Mouse (Mus musculus) hindbrain, embryonic 13.5 days (tissue): ENCODE data around the gene Slc27a4. TPM values are rescaled to one million over a fixed set of nuclear protein-coding genes. Genes with fewer than 3 reads are reported as not detected.
A peak's percentile ranks its signal among the peaks of the same experiment; 100 is the strongest.

Source experiments
- ATAC-seq: fragments of 200-750 bp; cut with Nextera tagmentation; 2 replicates; pipeline ENCODE4 v1.8.0; 2017; ENCODE audit warnings: moderate TSS enrichment; ENCODE audit not compliant: low FRiP score
- H3K27ac ChIP-seq: fragments of 300-500 bp; sonication (generic); 2 replicates; pipeline ENCODE4 v1.5.1; 2015; ENCODE audit warnings: inconsistent platforms, mild to moderate bottlenecking, moderate library complexity
- H3K27me3 ChIP-seq: fragments of 300-500 bp; sonication (generic); 2 replicates; pipeline ENCODE4 v1.6.1; 2015; ENCODE audit warnings: mild to moderate bottlenecking, inconsistent platforms
- H3K36me3 ChIP-seq: fragments of 300-500 bp; sonication (generic); 2 replicates; pipeline ENCODE4 v1.6.1; 2015; ENCODE audit warnings: mild to moderate bottlenecking, inconsistent platforms
- H3K4me1 ChIP-seq: fragments of 300-500 bp; sonication (generic); replicated peaks from 2 replicates; pipeline ENCODE4 v1.6.1; 2015; ENCODE audit warnings: inconsistent platforms
- H3K4me2 ChIP-seq: fragments of 300-500 bp; sonication (generic); 2 replicates; pipeline ENCODE4 v1.6.1; 2015; ENCODE audit warnings: inconsistent platforms, mild to moderate bottlenecking, moderate library complexity
- H3K4me3 ChIP-seq: fragments of 300-500 bp; sonication (generic); 2 replicates; pipeline ENCODE4 v1.5.1; 2015; ENCODE audit warnings: mild to moderate bottlenecking, inconsistent platforms
- H3K9ac ChIP-seq: fragments of 300-500 bp; sonication (generic); 2 replicates; pipeline ENCODE4 v1.6.1; 2015; ENCODE audit warnings: mild to moderate bottlenecking, inconsistent platforms
- H3K9me3 ChIP-seq: fragments of 300-500 bp; sonication (generic); 2 replicates; pipeline ENCODE4 v1.6.1; 2016; ENCODE audit warnings: inconsistent platforms
- WGBS: fragments of 180-500 bp; shearing (Covaris S2); methylation state at CpG from one replicate; pipeline ENCODE4 v1.1.7; 2015; 5-methylcytosine and 5-hydroxymethylcytosine counted together
- polyA plus RNA-seq: library from polyadenylated mRNA; unstranded; fragments of >200 nt; fragmentation: Nextera tagmentation; extraction: Ambion mirVana; gene quantifications from 2 replicates; pipeline ENCODE4 v1.2.1, GENCODE M21; 2015

Gene Slc27a4
- polyA plus RNA-seq, 1 experiment from 2014 or later: 32.6 TPM

- Histone ChIP-seq H3K27me3 (no peaks in the 10 kb centered on the region), H3K9me3 (no peaks in the 10 kb centered on the region), H3K4me1 (peaks cover 26% of the 10 kb centered on the region), H3K4me3 (peak within 1 kb of the TSS; percentile 78), H3K36me3 (peaks cover 59% of the 10 kb centered on the region), H3K4me2 (peak within 1 kb of the TSS; percentile 81), H3K27ac (peak within 1 kb of the TSS; percentile 81), H3K9ac (peak within 1 kb of the TSS; percentile 86)
- 1% methylated on average over 45 of the region's 45 CpGs for WGBS
- peak; percentile 90 for ATAC-seq
Measured at GRCm38 (mm10) chr2:29787937-29788681, 14.3 kb upstream of the Slc27a4 start, which contains the start of gene Trub2. Gene Trub2, minus strand, starts transcription at chr2:29788502.

GRCm38 (mm10) chr2:29792772-29793487 is 9.5 kb upstream of the Slc27a4 start:
- 95% methylated on average over 2 of the region's 2 CpGs for WGBS
- no peak for ATAC-seq
- Histone ChIP-seq H3K9me3 (no peaks in the 10 kb centered on the region), H3K36me3 (peaks cover 65% of the 10 kb centered on the region), H3K4me1 (peaks cover 15% of the 10 kb centered on the region), H3K4me2 (no peak overlapping the region), H3K4me3 (no peak overlapping the region), H3K27ac (no peak overlapping the region), H3K27me3 (no peaks in the 10 kb centered on the region), H3K9ac (no peak overlapping the region)

DNA sequence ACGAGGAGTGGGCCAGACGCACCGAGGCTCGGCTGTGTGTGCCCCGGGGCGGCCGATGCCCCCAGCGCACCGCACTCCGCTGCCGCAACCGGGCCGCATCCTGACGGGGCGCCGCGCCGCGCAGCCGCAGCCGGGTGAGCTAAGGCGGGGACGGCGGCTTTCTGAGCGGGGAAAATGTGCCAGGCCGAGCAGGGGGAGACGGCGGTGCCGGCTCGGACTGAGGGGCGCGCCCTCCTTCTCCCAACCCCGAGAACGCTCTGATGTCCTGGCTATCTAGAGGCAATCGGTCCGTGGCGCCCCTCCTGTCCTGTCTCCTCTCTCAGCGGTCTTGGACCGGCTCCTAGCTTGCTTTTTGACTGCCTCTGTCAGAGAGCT is 380 bp downstream of the Slc27a4 start:
- peaks cover 23% of the 10 kb centered on the region for H3K4me1 ChIP-seq
- no peaks in the 10 kb centered on the region for H3K9me3 ChIP-seq
- H3K27me3 ChIP-seq: 0 out of 2 replicates have a peak, but pooled peaks cover 3% of the 10 kb centered on the region
- H3K9ac ChIP-seq: peak overlapping the region; percentile 97
- peak; percentile 80 for ATAC-seq
- H3K4me2 ChIP-seq: peak overlapping the region; percentile 82
- WGBS: under 1% methylated on average over 39 of the region's 39 CpGs
- peak overlapping the region; percentile 96 for H3K27ac ChIP-seq
- H3K4me3 ChIP-seq: peak overlapping the region; percentile 93
- H3K36me3 ChIP-seq: peaks cover 38% of the 10 kb centered on the region

GRCm38 (mm10) chr2:29803400-29803831 is 982 bp downstream of the Slc27a4 start:
- ATAC-seq: peak; percentile 32; the same call in 1 of the 2 replicates
- H3K4me2 ChIP-seq: peak overlapping the region; percentile 82
- 20% methylated on average over 6 of the region's 6 CpGs for WGBS
- H3K36me3 ChIP-seq: peaks cover 44% of the 10 kb centered on the region
- 0 out of 2 replicates have a peak, but pooled peaks cover 3% of the 10 kb centered on the region for H3K27me3 ChIP-seq
- peaks cover 23% of the 10 kb centered on the region for H3K4me1 ChIP-seq
- H3K9me3 ChIP-seq: no peaks in the 10 kb centered on the region
- H3K27ac ChIP-seq: peak overlapping the region; percentile 96
- H3K4me3 ChIP-seq: peak overlapping the region; percentile 93
- H3K9ac ChIP-seq: peak overlapping the region; percentile 97

DNA sequence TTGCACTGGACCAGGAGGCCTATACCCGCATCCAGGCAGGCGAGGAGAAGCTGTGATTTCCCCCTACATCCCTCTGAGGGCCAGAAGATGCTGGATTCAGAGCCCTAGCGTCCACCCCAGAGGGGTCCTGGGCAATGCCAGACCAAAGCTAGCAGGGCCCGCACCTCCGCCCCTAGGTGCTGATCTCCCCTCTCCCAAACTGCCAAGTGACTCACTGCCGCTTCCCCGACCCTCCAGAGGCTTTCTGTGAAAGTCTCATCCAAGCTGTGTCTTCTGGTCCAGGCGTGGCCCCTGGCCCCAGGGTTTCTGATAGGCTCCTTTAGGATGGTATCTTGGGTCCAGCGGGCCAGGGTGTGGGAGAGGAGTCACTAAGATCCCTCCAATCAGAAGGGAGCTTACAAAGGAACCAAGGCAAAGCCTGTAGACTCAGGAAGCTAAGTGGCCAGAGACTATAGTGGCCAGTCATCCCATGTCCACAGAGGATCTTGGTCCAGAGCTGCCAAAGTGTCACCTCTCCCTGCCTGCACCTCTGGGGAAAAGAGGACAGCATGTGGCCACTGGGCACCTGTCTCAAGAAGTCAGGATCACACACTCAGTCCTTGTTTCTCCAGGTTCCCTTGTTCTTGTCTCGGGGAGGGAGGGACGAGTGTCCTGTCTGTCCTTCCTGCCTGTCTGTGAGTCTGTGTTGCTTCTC is 13.4 kb downstream of the Slc27a4 start:
- WGBS: 85% methylated on average over 11 of the region's 11 CpGs
- no peaks in the 10 kb centered on the region for H3K27me3 ChIP-seq
- H3K9me3 ChIP-seq: no peaks in the 10 kb centered on the region
- H3K4me2 ChIP-seq: no peak overlapping the region
- no peak for ATAC-seq
- no peak overlapping the region for H3K27ac ChIP-seq
- H3K4me3 ChIP-seq: no peak overlapping the region
- peaks cover 62% of the 10 kb centered on the region for H3K36me3 ChIP-seq
- peaks cover 19% of the 10 kb centered on the region for H3K4me1 ChIP-seq
- no peak overlapping the region for H3K9ac ChIP-seq

- peaks cover 44% of the 10 kb centered on the region for H3K36me3 ChIP-seq
- peak overlapping the region; percentile 34 for H3K4me2 ChIP-seq
- H3K4me1 ChIP-seq: peaks cover 22% of the 10 kb centered on the region
- H3K27me3 ChIP-seq: no peaks in the 10 kb centered on the region
- ATAC-seq: peak; percentile 64
- H3K4me3 ChIP-seq: no peak overlapping the region
- H3K9me3 ChIP-seq: no peaks in the 10 kb centered on the region
- WGBS: 37% methylated on average over 8 of the region's 8 CpGs
- H3K27ac ChIP-seq: peak overlapping the region; percentile 98
- no peak overlapping the region for H3K9ac ChIP-seq
Measured at GRCm38 (mm10) chr2:29817426-29818232, 15.2 kb downstream of the Slc27a4 start.

DNA sequence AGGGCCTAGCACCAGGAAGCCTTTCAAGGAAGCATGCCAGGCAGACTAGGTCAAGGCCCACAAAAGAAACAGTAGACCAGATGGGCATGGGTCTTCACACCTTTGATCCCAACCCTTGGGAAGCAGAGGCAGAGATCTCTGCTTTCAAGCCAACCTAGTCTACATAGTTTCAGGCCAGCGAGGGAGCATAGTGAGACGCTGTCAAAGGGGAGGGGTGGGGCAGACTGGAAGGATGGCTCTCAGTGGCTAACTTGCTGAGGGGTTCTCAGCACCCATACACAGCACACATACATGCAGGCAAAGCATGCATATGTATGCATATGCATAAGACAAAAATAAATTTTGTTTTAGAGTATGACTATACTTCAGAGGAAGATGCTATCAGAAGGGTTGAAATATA is 16.9 kb downstream of the Slc27a4 start:
- H3K9ac ChIP-seq: no peak overlapping the region; the same call in 1 of the 2 replicates
- H3K9me3 ChIP-seq: no peaks in the 10 kb centered on the region
- peaks cover 27% of the 10 kb centered on the region for H3K36me3 ChIP-seq
- H3K4me2 ChIP-seq: peak overlapping the region; percentile 68
- no peak for ATAC-seq
- H3K27me3 ChIP-seq: no peaks in the 10 kb centered on the region
- peaks cover 22% of the 10 kb centered on the region for H3K4me1 ChIP-seq
- H3K4me3 ChIP-seq: 0 out of 2 replicates have a peak overlapping the region, but pooled peaks have one; percentile 43
- WGBS: 9% methylated on average over 2 of the region's 2 CpGs
- peak overlapping the region; percentile 98 for H3K27ac ChIP-seq

GRCm38 (mm10) chr2:29820025-29820817 is 17.8 kb downstream of the Slc27a4 start, which contains the start of gene Urm1:
Gene Urm1, plus strand, starts transcription at chr2:29820075.
- WGBS: under 1% methylated on average over 35 of the region's 35 CpGs
- Histone ChIP-seq H3K36me3 (peaks cover 18% of the 10 kb centered on the region), H3K4me3 (peak within 1 kb of the TSS; percentile 43), H3K4me1 (peaks cover 22% of the 10 kb centered on the region), H3K27me3 (no peaks in the 10 kb centered on the region), H3K4me2 (peak within 1 kb of the TSS; percentile 68), H3K27ac (peak within 1 kb of the TSS; percentile 98), H3K9me3 (no peaks in the 10 kb centered on the region), H3K9ac (peak within 1 kb of the TSS; percentile 78)
- ATAC-seq: peak; percentile 75

GRCm38 (mm10) chr2:29826318-29826925 is 24.0 kb downstream of the Slc27a4 start:
- Histone ChIP-seq H3K4me2 (peak overlapping the region; percentile 63), H3K4me3 (peak overlapping the region; percentile 58), H3K36me3 (no peaks in the 10 kb centered on the region), H3K9me3 (no peaks in the 10 kb centered on the region), H3K27me3 (no peaks in the 10 kb centered on the region), H3K4me1 (peaks cover 22% of the 10 kb centered on the region), H3K27ac (peak overlapping the region; percentile 94), H3K9ac (peak overlapping the region; percentile 71)
- peak; percentile 47 for ATAC-seq
- WGBS: 7% methylated on average over 11 of the region's 11 CpGs

- Histone ChIP-seq H3K27ac (peak overlapping the region; percentile 94), H3K4me1 (peaks cover 22% of the 10 kb centered on the region), H3K9me3 (no peaks in the 10 kb centered on the region), H3K9ac (peak overlapping the region; percentile 71), H3K27me3 (no peaks in the 10 kb centered on the region), H3K4me3 (peak overlapping the region; percentile 58), H3K36me3 (no peaks in the 10 kb centered on the region), H3K4me2 (peak overlapping the region; percentile 71)
- WGBS: under 1% methylated on average over 48 of the region's 48 CpGs
- peak; percentile 96 for ATAC-seq
Measured at GRCm38 (mm10) chr2:29826926-29827708, 24.7 kb downstream of the Slc27a4 start.
